Mouse (Mus musculus): ENCODE data around the gene Arfgap1. TPM values are rescaled to one million over a fixed set of nuclear protein-coding genes. Genes with fewer than 3 reads are reported as not detected.

Gene Arfgap1
- polyA plus RNA-seq (2015; fragmentation: Illumina TruSeq; extraction: RNeasy Lipid Tissue Mini Kit (QIAGEN cat#74804); ENCODE audit: insufficient read depth, low replicate concordance): 29.3 TPM

DNA sequence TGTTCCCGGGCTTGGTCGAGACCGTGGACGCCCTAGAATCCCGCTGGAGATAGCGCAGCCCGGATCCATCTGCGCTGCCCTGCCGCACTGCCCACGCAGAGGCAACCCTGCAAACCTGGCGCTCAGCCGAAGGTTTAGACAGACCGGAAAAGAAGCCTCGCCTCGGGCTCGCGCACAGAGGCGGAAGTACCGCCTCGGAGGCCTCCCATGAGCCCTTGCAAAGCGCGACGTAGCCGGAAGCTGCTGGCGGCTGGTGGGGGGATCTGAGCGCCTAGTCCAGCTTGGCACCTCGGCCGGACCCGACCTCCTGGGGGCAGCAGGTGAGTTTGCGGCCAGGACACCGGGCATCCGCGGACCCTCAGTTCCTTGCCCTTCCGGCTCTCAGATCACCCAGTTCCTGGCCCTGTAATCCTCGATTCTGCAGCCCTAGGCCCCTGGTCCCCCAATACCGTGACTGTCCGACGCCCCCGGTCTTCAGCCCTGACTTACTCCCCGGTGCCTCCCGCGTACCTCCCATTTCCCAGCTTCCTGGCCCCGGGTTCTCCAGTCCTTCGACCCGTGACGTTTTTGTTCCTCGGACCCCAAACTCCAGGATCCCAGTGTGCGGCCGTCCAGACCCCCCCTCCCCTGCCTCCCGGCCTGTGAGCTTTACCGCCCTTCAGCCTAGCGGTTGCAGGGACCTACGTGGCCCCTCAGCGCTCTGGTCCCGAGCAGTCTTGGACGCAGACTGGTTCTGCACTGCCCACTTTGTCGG, at the start of gene Arfgap1:
Gene Arfgap1 (plus strand): TSS at position 216 of the 754 bp plus-strand sequence.

DNA sequence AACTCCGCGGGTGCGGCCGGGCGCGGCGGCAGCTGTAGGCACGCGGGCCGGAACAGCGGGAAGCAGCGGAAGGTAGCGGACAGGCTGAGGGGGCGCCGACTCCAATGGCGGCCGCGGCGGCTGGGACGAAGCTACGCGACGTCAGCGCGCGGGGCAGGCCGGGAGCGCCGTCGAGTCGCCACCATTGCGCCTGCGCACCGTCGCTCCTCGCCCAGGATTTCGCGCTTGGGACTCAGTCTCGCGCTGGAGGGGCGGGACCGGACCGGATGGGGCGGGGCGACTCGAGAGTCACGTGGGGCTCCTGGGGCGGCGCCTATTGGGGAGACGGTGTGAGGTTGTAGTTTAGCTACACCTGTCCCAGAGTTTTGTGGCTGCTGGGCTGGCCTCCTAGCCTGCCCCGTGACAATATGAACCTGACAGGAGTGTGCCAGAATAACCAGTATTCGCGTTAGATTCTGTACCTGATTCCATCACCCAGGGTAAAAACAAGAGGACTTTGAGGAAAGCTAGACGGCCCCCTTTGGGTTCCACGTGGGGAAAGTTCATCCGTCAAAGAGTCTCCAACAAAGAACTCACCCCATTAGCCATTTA, 46.1 kb upstream of the Arfgap1 start, which contains the start of gene Ythdf1:
Gene Ythdf1 (minus strand): TSS at position 140 of the 591 bp plus-strand sequence.

DNA sequence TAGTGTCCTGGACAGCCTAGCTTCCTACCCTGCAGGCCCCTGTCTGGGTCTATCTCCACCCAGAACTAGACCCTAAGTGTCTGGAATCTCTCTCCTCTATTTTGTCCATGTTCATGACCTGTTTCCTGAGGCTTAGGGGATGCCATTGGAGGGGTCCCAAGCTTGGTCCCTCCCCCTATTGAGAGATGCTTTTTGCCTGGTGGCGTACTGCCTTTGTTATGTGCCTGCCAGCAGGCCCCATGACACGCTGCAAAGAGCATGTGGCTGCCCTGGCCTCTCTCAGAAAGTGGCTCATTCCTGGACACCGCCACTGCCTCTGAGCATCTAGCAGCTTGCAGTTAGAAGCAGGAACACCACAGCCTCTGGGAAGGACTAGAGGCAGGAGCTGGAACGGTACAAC, 38.3 kb upstream of the Arfgap1 start, which contains the start of gene Birc7:
Gene Birc7 (plus strand): TSS at position 301 of the 400 bp plus-strand sequence.

DNA sequence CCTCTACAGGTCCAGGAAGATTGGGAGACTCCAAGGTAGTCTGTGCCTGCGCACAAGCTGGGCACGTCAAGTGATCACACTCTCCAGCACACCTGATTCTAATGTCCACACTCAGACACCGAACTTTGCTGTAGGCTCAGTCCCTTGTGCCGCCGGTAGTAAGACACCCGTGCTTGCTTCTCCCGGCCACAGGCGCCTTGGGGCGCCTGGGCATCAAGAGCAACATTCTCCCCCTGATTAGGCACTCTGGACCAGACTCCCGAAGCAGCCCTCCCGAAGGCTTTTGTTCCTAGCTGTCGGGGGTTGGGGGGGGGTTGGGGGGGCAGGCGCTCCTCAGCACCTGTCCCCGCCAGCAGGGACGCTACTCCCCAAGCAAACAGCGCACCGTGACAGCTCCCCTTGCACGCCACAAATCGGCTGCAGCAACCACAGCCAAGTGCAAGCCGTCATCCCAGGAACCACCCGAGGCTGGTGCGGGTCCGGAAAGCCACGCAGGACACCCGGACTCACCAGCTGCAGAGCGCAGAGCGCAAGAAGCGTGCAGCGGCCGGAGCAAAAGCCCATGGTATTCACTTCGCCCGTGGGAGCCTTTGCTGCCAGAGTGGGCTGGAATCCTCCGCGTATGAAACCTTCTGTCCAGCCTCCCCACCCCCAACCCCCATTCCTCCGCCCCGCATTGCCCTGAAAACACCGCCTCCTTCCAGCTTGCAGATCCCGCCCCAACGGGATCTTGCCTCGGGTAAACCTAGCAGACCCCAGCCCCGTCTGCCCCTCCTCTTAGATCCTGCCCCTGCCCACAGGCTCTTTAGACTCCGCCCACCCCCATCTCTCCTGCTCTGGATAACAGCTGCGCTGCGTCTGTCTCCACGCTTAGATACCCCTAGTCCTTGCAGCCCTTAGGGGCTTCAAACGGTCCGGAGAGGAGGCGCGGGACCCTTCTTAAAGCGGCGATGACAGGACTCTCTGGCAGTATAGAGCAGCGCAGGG, 12.7 kb upstream of the Arfgap1 start, which contains the start of gene Nkain4:
Gene Nkain4 (minus strand): TSS at position 639 of the 987 bp plus-strand sequence.

DNA sequence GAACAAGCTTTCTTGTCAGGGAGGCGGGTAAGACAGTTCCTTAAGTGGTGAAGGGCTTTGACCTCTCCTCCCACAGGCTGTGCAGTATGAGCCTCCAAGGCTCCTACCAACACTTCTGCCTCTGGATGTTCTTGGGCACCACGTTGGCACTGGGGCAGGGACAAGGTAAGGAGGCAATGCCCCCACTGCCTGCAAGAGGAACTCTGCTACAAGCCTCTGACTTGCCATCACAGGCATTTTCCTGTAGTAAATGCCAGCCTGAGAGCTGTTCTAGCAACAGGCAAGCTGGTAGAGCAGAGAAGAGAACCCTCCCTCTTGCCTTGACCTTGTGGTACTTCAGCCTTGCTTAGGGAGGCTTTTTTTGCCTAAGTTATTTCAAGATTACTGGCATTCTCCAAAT, 19.4 kb downstream of the Arfgap1 start, which contains the start of gene Col20a1:
Gene Col20a1 (plus strand): TSS at position 87 of the 400 bp plus-strand sequence.

Other genes starting within 250 kb of the Arfgap1 start
- 17.0 TPM for gene Slc17a9, start 242.0 kb upstream of the Arfgap1 start, polyA plus RNA-seq (2015; fragmentation: Illumina TruSeq; extraction: RNeasy Lipid Tissue Mini Kit (QIAGEN cat#74804); ENCODE audit: insufficient read depth, low replicate concordance)
- not detected for gene Bhlhe23, start 190.3 kb upstream of the Arfgap1 start, polyA plus RNA-seq (2015; fragmentation: Illumina TruSeq; extraction: RNeasy Lipid Tissue Mini Kit (QIAGEN cat#74804); ENCODE audit: insufficient read depth, low replicate concordance)
- 65.2 TPM for gene Ythdf1, start 46.3 kb upstream of the Arfgap1 start, polyA plus RNA-seq (2015; fragmentation: Illumina TruSeq; extraction: RNeasy Lipid Tissue Mini Kit (QIAGEN cat#74804); ENCODE audit: insufficient read depth, low replicate concordance)
- gene Birc7, start 38.2 kb upstream of the Arfgap1 start, polyA plus RNA-seq (2015; fragmentation: Illumina TruSeq; extraction: RNeasy Lipid Tissue Mini Kit (QIAGEN cat#74804); ENCODE audit: insufficient read depth, low replicate concordance): not detected
- 1.1 TPM for gene Nkain4, start 12.5 kb upstream of the Arfgap1 start, polyA plus RNA-seq (2015; fragmentation: Illumina TruSeq; extraction: RNeasy Lipid Tissue Mini Kit (QIAGEN cat#74804); ENCODE audit: insufficient read depth, low replicate concordance)
- gene Col20a1, start 19.3 kb downstream of the Arfgap1 start, polyA plus RNA-seq (2015; fragmentation: Illumina TruSeq; extraction: RNeasy Lipid Tissue Mini Kit (QIAGEN cat#74804); ENCODE audit: insufficient read depth, low replicate concordance): 1.6 TPM
- gene Chrna4, start 76.3 kb downstream of the Arfgap1 start, polyA plus RNA-seq (2015; fragmentation: Illumina TruSeq; extraction: RNeasy Lipid Tissue Mini Kit (QIAGEN cat#74804); ENCODE audit: insufficient read depth, low replicate concordance): not detected
- not detected for gene Kcnq2, start 168.1 kb downstream of the Arfgap1 start, polyA plus RNA-seq (2015; fragmentation: Illumina TruSeq; extraction: RNeasy Lipid Tissue Mini Kit (QIAGEN cat#74804); ENCODE audit: insufficient read depth, low replicate concordance)
- gene Eef1a2, start 189.8 kb downstream of the Arfgap1 start, polyA plus RNA-seq (2015; fragmentation: Illumina TruSeq; extraction: RNeasy Lipid Tissue Mini Kit (QIAGEN cat#74804); ENCODE audit: insufficient read depth, low replicate concordance): not detected
- gene Ppdpf, start 220.0 kb downstream of the Arfgap1 start, polyA plus RNA-seq (2015; fragmentation: Illumina TruSeq; extraction: RNeasy Lipid Tissue Mini Kit (QIAGEN cat#74804); ENCODE audit: insufficient read depth, low replicate concordance): 97.7 TPM
- 0.48 TPM for gene Ptk6, start 235.6 kb downstream of the Arfgap1 start, polyA plus RNA-seq (2015; fragmentation: Illumina TruSeq; extraction: RNeasy Lipid Tissue Mini Kit (QIAGEN cat#74804); ENCODE audit: insufficient read depth, low replicate concordance)
- gene Srms, start 246.0 kb downstream of the Arfgap1 start, polyA plus RNA-seq (2015; fragmentation: Illumina TruSeq; extraction: RNeasy Lipid Tissue Mini Kit (QIAGEN cat#74804); ENCODE audit: insufficient read depth, low replicate concordance): 0.75 TPM

Data from spleen, adult 10 weeks (tissue).